Mouse (Mus musculus): Measurements from ENCODE around the gene Xxylt1. TPM values are rescaled to one million over a fixed set of nuclear protein-coding genes. Genes with fewer than 3 reads are reported as not detected.
A peak's percentile ranks its signal among the peaks of the same experiment; 100 is the strongest.

Gene Xxylt1
- polyA plus RNA-seq, 1 experiment from 2014 or later: 22.4 TPM

DNA sequence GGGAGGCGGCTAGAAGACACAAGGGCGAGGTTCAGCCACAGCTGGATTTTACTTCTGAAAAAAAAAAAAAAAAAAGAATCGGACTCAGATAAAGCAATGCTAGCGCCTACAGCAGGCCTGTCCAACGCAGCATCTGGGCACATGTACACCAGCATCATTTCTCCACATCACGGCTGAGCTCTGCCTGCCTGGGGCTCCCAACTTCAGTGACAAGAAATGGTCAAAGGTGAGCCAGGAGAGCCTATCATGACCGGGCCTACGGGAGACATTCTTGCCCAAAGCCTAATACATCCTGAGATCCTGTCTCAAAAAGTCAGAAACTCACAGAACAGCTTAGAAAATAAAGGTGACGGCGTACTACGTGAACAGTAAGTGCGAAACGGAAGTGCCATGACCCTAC, 20.5 kb downstream of the Xxylt1 start:
- peak overlapping the region; percentile 79 for H3K27ac ChIP-seq
- ATAC-seq (ENCODE audit: insufficient number of reproducible peaks, insufficient read depth, low FRiP score, low TSS enrichment, low read depth): 0 out of 2 replicates have a peak, but pooled peaks have one; percentile 17
- H3K9me3 ChIP-seq: no peaks in the 10 kb centered on the region
- peaks cover 31% of the 10 kb centered on the region for H3K4me1 ChIP-seq
- H3K36me3 ChIP-seq: no peaks in the 10 kb centered on the region
- no peak overlapping the region for H3K9ac ChIP-seq
- no peak overlapping the region for H3K4me3 ChIP-seq
- H3K27me3 ChIP-seq: no peaks in the 10 kb centered on the region
- no peak overlapping the region for H3K4me2 ChIP-seq
- WGBS: 85% methylated on average over 13 of the region's 13 CpGs

DNA sequence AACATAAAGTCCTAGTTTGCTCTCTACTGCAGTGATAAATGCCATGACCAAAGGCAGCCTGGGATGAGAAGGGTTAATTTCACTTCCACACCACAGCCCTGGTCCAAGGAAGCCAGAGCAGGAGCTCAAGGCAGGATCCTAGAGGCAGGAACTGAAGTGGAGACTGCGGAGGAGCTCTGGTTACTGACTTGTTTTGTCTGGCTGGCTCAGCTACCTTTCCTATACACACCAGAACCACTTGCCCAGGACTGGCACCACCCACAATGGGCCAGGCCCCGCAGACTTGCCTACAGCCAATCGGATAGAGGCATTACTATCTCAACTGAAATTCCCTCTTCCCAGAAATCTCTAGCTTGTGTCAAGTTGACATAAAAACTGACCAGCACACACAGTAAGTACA, 21.0 kb downstream of the Xxylt1 start:
- H3K27me3 ChIP-seq: no peaks in the 10 kb centered on the region
- no peak for ATAC-seq (ENCODE audit: insufficient number of reproducible peaks, insufficient read depth, low FRiP score, low TSS enrichment, low read depth)
- WGBS: 95% methylated on average over 3 of the region's 3 CpGs

DNA sequence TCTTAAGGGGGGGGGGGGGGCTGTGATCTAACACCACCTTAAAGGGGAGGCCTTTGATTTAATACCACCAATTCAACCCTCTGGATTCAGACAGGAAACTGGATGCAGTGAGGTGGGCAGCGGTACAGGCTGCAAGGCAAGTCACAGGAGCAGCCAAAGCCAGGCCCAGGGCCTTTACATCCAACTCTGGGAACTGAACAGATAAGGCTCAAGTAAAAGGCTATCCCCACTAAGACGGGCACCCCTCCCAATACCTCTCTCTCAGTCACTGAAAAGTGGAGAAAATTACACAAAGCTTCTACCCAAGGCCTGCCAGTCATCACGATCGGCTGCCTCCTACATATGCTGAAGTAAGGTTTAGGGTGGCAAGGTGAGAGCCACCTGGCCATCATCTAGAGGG, 21.5 kb downstream of the Xxylt1 start:
- no peak for ATAC-seq (ENCODE audit: insufficient number of reproducible peaks, insufficient read depth, low FRiP score, low TSS enrichment, low read depth)
- H3K4me1 ChIP-seq: peaks cover 31% of the 10 kb centered on the region
- WGBS: 85% methylated on average over 4 of the region's 4 CpGs

More for the DNA sequence above, 21.0 kb downstream of the Xxylt1 start:
- H3K9me3 ChIP-seq: no peaks in the 10 kb centered on the region
- no peak overlapping the region for H3K27ac ChIP-seq
- no peaks in the 10 kb centered on the region for H3K36me3 ChIP-seq
- H3K9ac ChIP-seq: no peak overlapping the region
- H3K4me1 ChIP-seq: peaks cover 31% of the 10 kb centered on the region
- H3K4me3 ChIP-seq: no peak overlapping the region
- no peak overlapping the region for H3K4me2 ChIP-seq

DNA sequence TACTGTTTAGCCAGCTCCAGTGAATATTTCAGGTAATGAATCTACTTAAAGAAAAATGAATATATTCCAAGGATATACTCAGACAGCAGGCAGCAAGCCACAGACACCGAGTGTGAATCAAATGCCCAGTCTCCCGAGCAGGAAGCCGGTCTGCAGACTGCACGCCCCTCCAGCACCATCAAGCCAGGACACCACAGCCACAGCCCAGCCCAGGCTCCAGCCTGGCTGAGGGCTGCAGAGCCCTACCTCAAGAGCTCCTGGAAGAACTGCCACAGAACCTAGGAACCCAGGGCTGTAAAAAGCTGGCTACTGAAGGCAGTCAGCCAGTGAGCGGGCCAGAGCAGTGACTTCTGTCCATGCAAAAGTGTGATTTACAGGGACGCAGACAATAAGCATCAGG, 28.4 kb downstream of the Xxylt1 start:
- H3K9me3 ChIP-seq: no peaks in the 10 kb centered on the region
- peaks cover 5% of the 10 kb centered on the region; the same call in 1 of the 2 replicates for H3K4me1 ChIP-seq
- H3K4me3 ChIP-seq: no peak overlapping the region
- ATAC-seq (ENCODE audit: insufficient number of reproducible peaks, insufficient read depth, low FRiP score, low TSS enrichment, low read depth): no peak
- H3K27ac ChIP-seq: no peak overlapping the region
- H3K27me3 ChIP-seq: no peaks in the 10 kb centered on the region
- WGBS: 76% methylated on average over 6 of the region's 6 CpGs
- no peak overlapping the region for H3K4me2 ChIP-seq
- H3K9ac ChIP-seq: no peak overlapping the region
- H3K36me3 ChIP-seq: no peaks in the 10 kb centered on the region

More for the DNA sequence above, 21.5 kb downstream of the Xxylt1 start:
- no peaks in the 10 kb centered on the region for H3K9me3 ChIP-seq
- H3K27ac ChIP-seq: no peak overlapping the region
- no peaks in the 10 kb centered on the region for H3K36me3 ChIP-seq
- H3K9ac ChIP-seq: no peak overlapping the region
- H3K4me3 ChIP-seq: no peak overlapping the region
- no peak overlapping the region for H3K4me2 ChIP-seq
- H3K27me3 ChIP-seq: no peaks in the 10 kb centered on the region

DNA sequence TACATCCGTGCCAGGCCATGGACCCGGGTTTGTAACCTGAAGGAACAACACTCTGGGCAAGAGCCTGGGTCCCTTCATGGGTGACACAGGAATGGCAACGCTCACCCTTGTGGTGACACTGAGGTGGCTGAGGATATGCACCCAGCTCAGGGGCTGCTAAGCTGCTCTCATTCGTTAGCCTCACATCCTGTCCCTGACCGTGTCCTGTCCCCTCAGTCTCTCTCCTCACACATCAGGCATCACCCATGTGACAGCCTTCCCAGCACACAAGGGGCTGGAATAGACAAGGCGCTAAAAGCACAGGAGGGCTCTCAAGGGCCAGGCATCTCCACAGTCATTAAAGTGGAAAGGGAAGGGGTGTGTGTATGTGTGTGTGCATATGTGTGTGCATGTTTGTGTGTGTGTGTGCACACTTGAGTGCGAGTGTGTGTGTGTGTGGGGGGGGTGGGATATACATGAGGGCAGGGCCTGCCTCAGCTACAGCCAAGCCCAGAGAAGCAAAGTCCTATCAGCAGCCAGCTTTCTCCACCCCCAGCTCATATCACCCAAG, 29.0 kb downstream of the Xxylt1 start:
- Histone ChIP-seq H3K36me3 (no peaks in the 10 kb centered on the region), H3K4me1 (peaks cover 9% of the 10 kb centered on the region; the same call in 1 of the 2 replicates), H3K9ac (no peak overlapping the region), H3K27ac (no peak overlapping the region), H3K4me3 (no peak overlapping the region), H3K4me2 (no peak overlapping the region), H3K9me3 (no peaks in the 10 kb centered on the region), H3K27me3 (no peaks in the 10 kb centered on the region)
- ATAC-seq (ENCODE audit: insufficient number of reproducible peaks, insufficient read depth, low FRiP score, low TSS enrichment, low read depth): no peak
- WGBS: 71% methylated on average over 7 of the region's 7 CpGs

DNA sequence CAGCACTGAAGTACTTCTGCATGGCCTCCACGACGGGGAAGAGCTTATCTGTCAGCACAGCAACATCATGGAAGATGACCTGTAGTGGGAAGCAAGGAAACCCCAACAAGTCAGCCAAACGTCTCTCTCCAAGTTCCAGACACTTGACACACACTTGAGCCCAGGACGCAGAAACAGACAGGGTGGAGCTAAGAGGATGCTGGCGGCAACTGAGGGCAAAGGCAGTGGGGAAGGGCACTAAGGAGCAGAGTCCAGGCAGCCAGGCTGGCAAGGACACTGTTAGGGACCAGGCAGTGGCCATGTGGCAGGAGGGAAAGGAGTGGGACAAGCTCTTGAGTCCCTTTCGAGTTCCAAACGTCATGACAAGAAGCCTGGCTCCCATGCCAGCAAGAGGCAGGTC, 30.5 kb downstream of the Xxylt1 start:
- WGBS: 88% methylated on average over 7 of the region's 7 CpGs

DNA sequence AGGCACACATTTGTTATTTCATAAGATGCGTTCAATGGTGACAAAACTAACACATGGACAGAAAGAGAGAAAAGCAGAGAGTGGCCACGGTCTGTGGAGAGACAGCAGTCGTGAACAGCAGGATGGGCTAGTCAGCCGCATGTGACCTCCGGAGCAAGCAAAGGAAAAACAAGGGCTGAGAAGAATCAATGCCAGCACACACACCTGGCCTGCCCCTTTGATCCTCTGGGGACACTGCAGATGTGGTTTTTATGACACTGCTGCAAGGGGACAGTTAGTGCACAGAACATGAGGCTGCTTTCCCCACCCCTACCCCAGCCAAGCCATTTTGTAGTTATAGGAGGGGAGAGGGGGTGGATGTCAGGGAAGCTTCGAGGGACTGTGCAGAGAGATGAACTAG, 33.0 kb downstream of the Xxylt1 start:
- Histone ChIP-seq H3K4me1 (peaks cover 17% of the 10 kb centered on the region), H3K27ac (no peak overlapping the region), H3K4me3 (no peak overlapping the region), H3K36me3 (no peaks in the 10 kb centered on the region), H3K27me3 (no peaks in the 10 kb centered on the region), H3K9me3 (no peaks in the 10 kb centered on the region), H3K9ac (no peak overlapping the region), H3K4me2 (no peak overlapping the region)
- 83% methylated on average over 6 of the region's 6 CpGs for WGBS
- ATAC-seq (ENCODE audit: insufficient number of reproducible peaks, insufficient read depth, low FRiP score, low TSS enrichment, low read depth): no peak

More for the DNA sequence above, 30.5 kb downstream of the Xxylt1 start:
- no peaks in the 10 kb centered on the region for H3K9me3 ChIP-seq
- no peak overlapping the region for H3K9ac ChIP-seq
- H3K4me2 ChIP-seq: no peak overlapping the region
- H3K27ac ChIP-seq: no peak overlapping the region
- ATAC-seq (ENCODE audit: insufficient number of reproducible peaks, insufficient read depth, low FRiP score, low TSS enrichment, low read depth): no peak
- H3K36me3 ChIP-seq: no peaks in the 10 kb centered on the region
- no peak overlapping the region for H3K4me3 ChIP-seq
- peaks cover 17% of the 10 kb centered on the region for H3K4me1 ChIP-seq
- H3K27me3 ChIP-seq: no peaks in the 10 kb centered on the region

DNA sequence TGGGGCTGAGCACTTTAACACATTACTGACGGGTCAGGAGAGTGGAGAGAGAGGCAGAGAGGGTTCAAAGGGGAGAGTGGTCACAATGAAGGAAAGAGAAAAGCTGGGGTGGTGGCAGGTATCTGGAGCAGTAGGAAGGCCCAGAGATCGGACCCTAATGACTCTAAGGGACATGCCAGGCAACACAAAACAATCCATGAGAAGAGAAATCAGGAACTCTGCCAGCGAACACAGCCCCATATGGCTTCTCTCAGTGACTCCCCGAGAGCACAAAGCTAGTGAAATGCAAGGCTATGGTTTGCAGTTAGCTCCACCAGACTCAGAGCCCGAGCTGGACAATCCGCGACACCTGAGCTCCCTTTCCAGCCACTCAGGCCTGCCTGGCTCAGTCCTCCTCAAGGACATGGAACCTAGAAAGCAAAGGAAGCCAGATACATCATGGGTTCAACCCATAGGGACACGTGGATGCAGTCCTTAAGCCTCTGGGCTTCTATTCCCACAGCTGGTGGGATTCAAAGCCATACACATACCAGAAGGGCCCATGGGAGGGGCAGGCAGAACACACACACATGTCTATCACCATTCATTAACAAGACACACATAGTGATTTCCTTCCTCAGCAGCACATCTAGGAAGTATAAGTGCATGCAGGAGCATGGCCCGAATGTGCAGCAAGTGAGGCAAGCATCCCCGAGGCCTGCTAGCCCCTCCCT, 33.9 kb downstream of the Xxylt1 start:
- H3K9ac ChIP-seq: no peak overlapping the region
- H3K27me3 ChIP-seq: no peaks in the 10 kb centered on the region
- no peak overlapping the region for H3K4me2 ChIP-seq
- H3K4me1 ChIP-seq: peaks cover 17% of the 10 kb centered on the region
- no peaks in the 10 kb centered on the region for H3K36me3 ChIP-seq
- H3K27ac ChIP-seq: no peak overlapping the region
- no peak for ATAC-seq (ENCODE audit: insufficient number of reproducible peaks, insufficient read depth, low FRiP score, low TSS enrichment, low read depth)
- H3K4me3 ChIP-seq: no peak overlapping the region
- no peaks in the 10 kb centered on the region for H3K9me3 ChIP-seq
- 67% methylated on average over 10 of the region's 10 CpGs for WGBS

DNA sequence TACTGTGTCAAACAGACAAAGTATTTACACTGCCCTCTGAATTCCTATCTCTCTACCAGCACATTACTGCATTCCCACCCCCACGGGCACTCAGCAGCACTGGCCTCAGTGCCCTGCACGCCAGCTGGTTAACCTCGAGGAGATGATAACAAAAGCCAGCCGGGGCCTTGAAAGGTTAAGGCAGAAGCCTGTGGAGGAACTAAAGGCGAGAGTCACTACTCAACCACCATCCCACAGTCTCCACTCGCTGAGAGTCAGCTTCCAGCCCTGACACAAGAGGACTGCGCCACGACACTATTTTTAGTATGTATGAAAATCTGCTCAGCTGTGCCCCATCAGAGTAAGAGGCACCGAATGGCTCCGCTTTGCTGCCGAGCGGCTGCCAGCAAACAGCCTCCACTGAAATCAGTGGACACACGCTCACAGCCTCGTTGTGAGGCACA, 35.0 kb downstream of the Xxylt1 start:
- ATAC-seq (ENCODE audit: insufficient number of reproducible peaks, insufficient read depth, low FRiP score, low TSS enrichment, low read depth): no peak
- Histone ChIP-seq H3K4me3 (no peak overlapping the region), H3K27ac (peak overlapping the region; percentile 44), H3K4me1 (peaks cover 17% of the 10 kb centered on the region), H3K4me2 (no peak overlapping the region), H3K27me3 (no peaks in the 10 kb centered on the region), H3K9ac (0 out of 2 replicates have a peak overlapping the region, but pooled peaks have one; percentile 16), H3K36me3 (no peaks in the 10 kb centered on the region), H3K9me3 (no peaks in the 10 kb centered on the region)
- WGBS: 56% methylated on average over 14 of the region's 14 CpGs

DNA sequence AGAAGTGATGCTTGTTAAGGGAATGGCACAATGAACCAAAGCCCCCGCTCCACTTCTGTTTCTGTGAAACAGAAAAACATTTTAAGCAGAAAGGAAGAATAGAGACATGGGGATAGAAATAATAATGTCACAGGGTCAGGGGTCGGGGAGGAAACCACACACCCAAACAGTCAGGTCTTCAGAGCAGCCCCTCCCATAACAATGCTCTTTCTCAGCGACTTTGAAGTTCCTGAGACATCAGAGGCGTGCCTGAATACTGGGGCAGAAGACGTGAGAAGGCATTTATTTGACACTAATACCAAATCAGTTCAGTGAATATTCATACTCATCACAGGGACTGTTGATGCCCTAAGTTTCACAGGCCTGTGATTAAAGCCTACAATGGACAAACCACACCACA, 36.0 kb downstream of the Xxylt1 start:
- Histone ChIP-seq H3K4me3 (no peak overlapping the region), H3K4me1 (peaks cover 22% of the 10 kb centered on the region), H3K27me3 (no peaks in the 10 kb centered on the region), H3K9me3 (no peaks in the 10 kb centered on the region), H3K4me2 (no peak overlapping the region), H3K27ac (no peak overlapping the region), H3K36me3 (no peaks in the 10 kb centered on the region), H3K9ac (no peak overlapping the region)
- WGBS: 70% methylated on average over 5 of the region's 5 CpGs
- ATAC-seq (ENCODE audit: insufficient number of reproducible peaks, insufficient read depth, low FRiP score, low TSS enrichment, low read depth): no peak

DNA sequence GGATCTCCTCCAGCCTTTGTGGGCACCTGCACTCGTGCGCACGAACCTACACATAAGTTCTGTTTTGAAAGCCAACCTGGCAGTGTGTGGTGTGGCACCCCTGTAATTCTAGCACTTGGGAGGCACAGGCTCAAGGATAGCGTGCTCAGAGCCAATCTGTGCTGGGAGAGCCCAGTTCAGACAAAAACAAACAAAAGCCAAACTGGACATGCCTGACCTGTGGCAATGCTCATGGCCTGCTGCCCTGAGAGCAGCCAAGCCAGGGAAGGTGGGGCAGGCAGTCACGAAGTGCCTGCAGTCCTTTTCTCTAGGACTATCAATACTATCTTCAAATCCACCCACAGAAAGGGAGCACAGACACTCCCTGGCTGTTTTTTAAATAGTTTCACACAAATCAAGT, 38.1 kb downstream of the Xxylt1 start:
- WGBS: 90% methylated on average over 5 of the region's 5 CpGs
- no peak overlapping the region for H3K4me3 ChIP-seq
- no peaks in the 10 kb centered on the region for H3K27me3 ChIP-seq
- ATAC-seq (ENCODE audit: insufficient number of reproducible peaks, insufficient read depth, low FRiP score, low TSS enrichment, low read depth): no peak
- H3K9me3 ChIP-seq: no peaks in the 10 kb centered on the region
- no peaks in the 10 kb centered on the region for H3K36me3 ChIP-seq
- no peak overlapping the region for H3K4me2 ChIP-seq
- H3K27ac ChIP-seq: no peak overlapping the region
- no peak overlapping the region for H3K9ac ChIP-seq
- H3K4me1 ChIP-seq: peaks cover 28% of the 10 kb centered on the region

DNA sequence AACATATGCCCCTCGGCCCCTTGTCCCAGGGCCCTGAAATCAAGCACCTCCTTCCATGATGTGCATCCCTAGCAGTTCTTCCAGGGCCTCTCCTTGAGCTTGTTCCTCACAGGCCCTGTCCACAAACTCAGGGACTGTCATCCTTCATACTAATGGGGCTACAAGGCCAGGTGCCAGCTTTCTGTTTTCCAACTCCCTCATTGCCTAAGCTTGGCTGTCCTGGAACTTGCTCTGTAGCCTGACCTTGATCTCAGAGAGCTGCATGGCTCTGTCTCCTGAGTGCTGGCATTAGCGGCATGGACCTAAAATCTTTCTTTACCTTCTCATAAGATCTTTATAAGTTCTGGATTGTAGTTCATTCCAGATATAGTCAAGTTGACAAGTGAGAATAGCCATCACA, 39.7 kb downstream of the Xxylt1 start:
- Histone ChIP-seq H3K4me1 (peaks cover 19% of the 10 kb centered on the region), H3K4me2 (no peak overlapping the region), H3K4me3 (no peak overlapping the region), H3K9me3 (no peaks in the 10 kb centered on the region), H3K27ac (no peak overlapping the region), H3K36me3 (no peaks in the 10 kb centered on the region), H3K9ac (no peak overlapping the region), H3K27me3 (no peaks in the 10 kb centered on the region)
- 91% methylated on average over 2 of the region's 2 CpGs for WGBS
- no peak for ATAC-seq (ENCODE audit: insufficient number of reproducible peaks, insufficient read depth, low FRiP score, low TSS enrichment, low read depth)

Measured in embryonic facial prominence, embryonic 13.5 days (tissue).